Mouse (Mus musculus) embryonic facial prominence, embryonic 10.5 days (tissue): Measurements from ENCODE around the gene Dscam. TPM values are rescaled to one million over a fixed set of nuclear protein-coding genes. Genes with fewer than 3 reads are reported as not detected.

Experiments used
- DNase-seq: peaks from one replicate; pipeline ENCODE4 v3.0.0-alpha.2; 2017; ENCODE audit warnings: low spot score
- H3K27ac ChIP-seq: fragments of 300-500 bp; sonication (generic); replicated peaks from 2 replicates; pipeline ENCODE4 v1.5.1; 2016; ENCODE audit warnings: mild to moderate bottlenecking
- H3K27me3 ChIP-seq: fragments of 300-500 bp; sonication (generic); replicated peaks from 2 replicates; pipeline ENCODE4 v1.6.1; 2016; ENCODE audit warnings: low read depth, mild to moderate bottlenecking; ENCODE audit not compliant: poor library complexity, severe bottlenecking
- H3K36me3 ChIP-seq: fragments of 300-500 bp; sonication (generic); replicated peaks from 2 replicates; pipeline ENCODE4 v1.6.1; 2016; ENCODE audit warnings: mild to moderate bottlenecking, moderate library complexity
- H3K4me1 ChIP-seq: fragments of 300-500 bp; sonication (generic); 2 replicates; pipeline ENCODE4 v1.6.1; 2016
- H3K4me3 ChIP-seq: fragments of 300-500 bp; sonication (generic); 2 replicates; pipeline ENCODE4 v1.5.1; 2016; ENCODE audit warnings: mild to moderate bottlenecking, moderate library complexity
- H3K9me3 ChIP-seq: fragments of 300-500 bp; sonication (generic); 2 replicates; pipeline ENCODE4 v1.6.1; 2016; ENCODE audit warnings: mild to moderate bottlenecking
- WGBS: fragments of 180-500 bp; shearing (Covaris S2); methylation state at CpG from one replicate; pipeline ENCODE4 v1.1.7; 2016; 5-methylcytosine and 5-hydroxymethylcytosine counted together
- polyA plus RNA-seq: library from polyadenylated mRNA; unstranded; fragments of >200 nt; fragmentation: Nextera tagmentation; extraction: Ambion mirVana; gene quantifications from 2 replicates; pipeline ENCODE4 v1.2.1, GENCODE M21; 2016

Gene Dscam
- polyA plus RNA-seq, 1 experiment from 2014 or later = 0.25 TPM

DNA sequence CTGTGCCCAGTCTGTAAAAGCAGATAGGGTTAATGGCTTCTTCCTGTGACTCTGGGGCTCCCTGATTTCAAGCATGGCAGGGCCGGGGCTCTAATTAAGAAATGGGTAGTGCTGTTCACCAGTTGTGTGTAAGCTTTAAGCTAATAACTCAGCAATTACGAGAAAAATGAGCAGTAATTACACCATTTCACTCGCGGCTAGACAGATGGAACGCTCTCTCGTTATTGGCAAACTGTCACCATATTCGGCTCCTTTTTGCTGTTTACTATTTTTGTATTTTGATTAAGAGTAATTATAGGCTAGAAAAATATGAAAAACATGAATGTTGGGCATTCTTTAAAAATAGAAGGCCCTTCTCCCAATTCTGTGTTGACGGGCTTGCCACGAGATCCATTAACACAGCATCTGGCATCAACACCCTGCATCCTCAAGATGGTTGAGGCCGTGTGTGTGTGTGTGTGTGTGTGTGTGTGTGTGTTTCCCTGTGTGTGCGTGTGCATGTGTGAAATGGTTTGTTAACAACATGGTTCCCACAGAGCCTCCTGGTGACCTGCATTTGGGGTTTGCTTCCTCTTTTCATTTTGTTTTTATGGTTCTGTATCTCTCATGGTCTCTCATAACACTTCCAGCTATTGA lies 162.5 kb downstream of the Dscam start:
- H3K9me3 ChIP-seq = no peaks in the 10 kb centered on the region
- DNase-seq = no peak
- no peaks in the 10 kb centered on the region for H3K36me3 ChIP-seq
- H3K4me1 ChIP-seq = peaks cover 19% of the 10 kb centered on the region; the same call in 1 of the 2 replicates
- WGBS = 75% methylated on average over 11 of the region's 11 CpGs
- H3K27me3 ChIP-seq = no peaks in the 10 kb centered on the region
- H3K4me3 ChIP-seq = no peak overlapping the region
- H3K27ac ChIP-seq = no peak overlapping the region

DNA sequence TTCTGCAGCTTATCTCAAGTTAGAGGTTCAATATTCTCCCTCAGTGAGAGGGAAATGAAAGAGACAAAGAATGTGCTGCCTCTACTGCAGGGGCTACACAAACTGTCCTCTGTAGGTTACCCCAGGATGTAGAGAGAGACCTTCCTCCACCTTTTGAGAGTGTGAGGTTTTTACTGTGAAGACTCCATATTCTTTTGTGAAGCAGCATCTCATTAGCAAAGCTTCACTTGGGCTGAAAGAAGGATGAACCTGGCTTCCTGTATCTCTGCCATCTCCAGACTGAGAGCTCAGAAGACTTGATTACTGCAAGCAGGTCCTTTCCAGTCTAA lies 163.7 kb downstream of the Dscam start:
- DNase-seq = no peak
- no peak overlapping the region for H3K4me3 ChIP-seq
- H3K27ac ChIP-seq = no peak overlapping the region; the same call in 1 of the 2 replicates
- no peaks in the 10 kb centered on the region for H3K36me3 ChIP-seq
- H3K27me3 ChIP-seq = no peaks in the 10 kb centered on the region
- H3K4me1 ChIP-seq = peaks cover 19% of the 10 kb centered on the region; the same call in 1 of the 2 replicates
- H3K9me3 ChIP-seq = no peaks in the 10 kb centered on the region

DNA sequence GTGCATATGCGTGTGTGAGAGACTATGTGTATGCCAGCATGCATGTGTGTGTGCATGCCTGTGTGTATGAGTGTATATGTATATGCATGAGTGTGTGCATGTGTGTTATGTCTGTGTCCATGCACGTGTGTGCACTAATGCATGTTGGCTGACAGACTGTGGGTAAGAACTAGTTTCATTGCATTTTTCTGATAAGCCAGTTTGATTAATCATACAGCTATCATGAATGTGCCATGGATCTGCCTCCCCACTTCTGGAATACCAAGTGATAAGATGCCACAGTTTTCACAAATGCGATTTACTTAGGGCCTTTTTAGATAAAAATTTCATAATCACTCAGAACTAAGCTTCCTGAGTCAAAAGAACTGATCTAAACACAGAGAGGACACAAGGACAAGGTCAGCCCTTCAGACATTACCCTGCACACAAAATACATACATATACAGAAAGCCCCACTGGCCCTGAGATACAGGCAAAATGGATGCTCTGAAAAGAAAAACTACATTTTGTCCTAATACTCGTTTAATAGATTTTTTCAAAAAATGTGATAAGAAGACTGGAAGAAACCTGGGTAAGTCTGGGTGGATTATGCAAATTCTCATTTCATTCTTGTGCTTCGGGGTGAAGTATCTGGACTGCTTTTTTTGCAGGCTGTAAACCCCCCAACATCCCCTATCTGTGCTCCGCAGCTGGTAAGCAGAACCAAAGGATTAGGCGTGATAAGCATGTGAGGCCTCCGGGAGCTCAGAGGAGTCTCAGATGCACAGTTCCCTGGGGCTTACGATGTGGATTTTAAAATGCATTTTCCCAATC lies 164.3 kb downstream of the Dscam start:
- H3K27me3 ChIP-seq = no peaks in the 10 kb centered on the region
- no peaks in the 10 kb centered on the region for H3K36me3 ChIP-seq
- DNase-seq = no peak
- H3K27ac ChIP-seq = no peak overlapping the region
- H3K9me3 ChIP-seq = no peaks in the 10 kb centered on the region
- H3K4me1 ChIP-seq = peaks cover 19% of the 10 kb centered on the region; the same call in 1 of the 2 replicates
- no peak overlapping the region for H3K4me3 ChIP-seq
- 67% methylated on average over 9 of the region's 9 CpGs for WGBS

DNA sequence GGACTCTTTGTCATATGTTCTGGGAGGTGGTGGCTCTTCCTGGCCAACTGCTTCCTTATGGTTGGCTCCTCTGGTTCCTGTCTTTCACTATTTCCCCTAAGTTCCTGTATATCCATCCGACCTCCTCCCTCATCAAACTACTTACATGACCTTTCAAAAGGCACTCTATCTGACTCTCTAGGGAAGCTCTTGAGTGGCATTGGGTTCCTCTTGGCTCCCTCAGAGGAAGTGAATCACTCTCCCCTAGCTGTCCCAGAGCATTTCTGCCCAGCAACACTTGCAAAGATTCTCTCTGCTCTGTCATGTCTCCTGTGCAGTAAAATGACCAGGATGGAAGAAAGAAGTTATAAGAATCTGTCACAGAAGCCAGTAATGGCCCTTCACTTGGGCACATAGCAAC lies 166.6 kb downstream of the Dscam start:
- no peak for DNase-seq
- Histone ChIP-seq H3K4me3 (no peak overlapping the region), H3K27ac (no peak overlapping the region), H3K36me3 (no peaks in the 10 kb centered on the region), H3K4me1 (peaks cover 11% of the 10 kb centered on the region; the same call in 1 of the 2 replicates), H3K9me3 (no peaks in the 10 kb centered on the region), H3K27me3 (no peaks in the 10 kb centered on the region)
- 56% methylated on average over 1 of the region's 1 CpGs for WGBS

DNA sequence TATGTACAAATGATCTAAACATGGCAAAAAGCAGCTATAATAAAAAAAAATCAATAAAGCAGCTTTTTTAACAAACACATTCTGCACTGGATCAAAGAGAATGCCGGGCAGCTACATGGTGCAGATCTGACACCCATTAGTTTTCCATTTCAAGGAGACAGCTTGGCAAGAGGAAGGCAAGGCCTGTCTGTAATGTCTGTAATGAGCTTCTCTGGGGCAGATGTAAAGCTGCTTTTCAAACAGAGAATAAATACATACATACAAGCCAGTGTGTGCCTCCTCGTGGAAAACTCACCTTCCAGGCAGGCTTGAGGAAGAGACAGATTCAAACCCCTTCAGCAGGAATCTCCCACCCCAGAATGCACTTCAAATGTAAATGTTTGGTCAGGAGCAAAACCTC lies 167.7 kb downstream of the Dscam start:
- H3K9me3 ChIP-seq = no peaks in the 10 kb centered on the region
- H3K27ac ChIP-seq = no peak overlapping the region
- H3K36me3 ChIP-seq = no peaks in the 10 kb centered on the region
- no peak for DNase-seq
- peaks cover 11% of the 10 kb centered on the region; the same call in 1 of the 2 replicates for H3K4me1 ChIP-seq
- H3K4me3 ChIP-seq = no peak overlapping the region
- WGBS = 63% methylated on average over 2 of the region's 2 CpGs
- no peaks in the 10 kb centered on the region for H3K27me3 ChIP-seq

DNA sequence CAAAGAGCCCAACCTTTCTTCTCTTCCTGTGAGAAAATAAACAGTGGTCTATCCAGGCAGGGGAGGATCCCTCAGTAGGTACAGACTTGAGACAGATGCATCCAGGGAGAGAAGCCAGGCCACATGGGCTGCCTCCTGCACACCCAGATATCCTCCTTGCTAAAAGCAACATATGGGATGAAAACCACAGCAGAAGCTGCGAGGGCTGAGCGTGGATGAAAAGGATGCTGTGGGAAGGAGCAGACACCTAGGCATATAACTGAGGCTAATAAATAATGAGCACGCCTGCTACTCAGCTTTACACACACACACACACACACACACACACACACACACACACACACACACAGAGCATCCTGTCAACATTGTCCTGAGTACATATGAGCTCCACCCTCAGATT lies 168.4 kb downstream of the Dscam start:
- no peak for DNase-seq
- 89% methylated on average over 3 of the region's 3 CpGs for WGBS
- Histone ChIP-seq H3K4me3 (no peak overlapping the region), H3K9me3 (no peaks in the 10 kb centered on the region), H3K27ac (no peak overlapping the region), H3K36me3 (no peaks in the 10 kb centered on the region), H3K27me3 (no peaks in the 10 kb centered on the region), H3K4me1 (peaks cover 5% of the 10 kb centered on the region; the same call in 1 of the 2 replicates)

DNA sequence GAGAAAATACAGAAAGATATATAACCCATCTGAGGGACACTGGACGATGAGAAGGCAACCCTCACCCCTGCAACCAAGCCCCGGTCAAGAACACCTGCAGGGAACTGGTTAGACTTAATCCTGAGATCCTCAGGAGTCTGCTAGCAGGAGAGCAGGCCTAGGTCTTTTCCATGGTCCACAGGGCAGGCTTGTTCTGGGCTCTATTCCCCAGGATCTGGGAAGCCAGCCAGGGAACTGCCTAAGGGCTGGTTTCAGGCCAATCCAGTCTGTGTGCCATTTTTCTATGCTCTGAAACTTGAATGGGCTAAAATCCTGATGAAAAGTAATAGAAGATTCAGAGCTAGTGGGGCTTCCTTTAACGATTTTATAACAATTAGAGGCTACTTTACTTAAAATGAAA lies 173.7 kb downstream of the Dscam start:
- WGBS = 67% methylated on average over 3 of the region's 3 CpGs
- Histone ChIP-seq H3K36me3 (no peaks in the 10 kb centered on the region), H3K4me3 (no peak overlapping the region), H3K27ac (no peak overlapping the region), H3K4me1 (no peaks in the 10 kb centered on the region), H3K9me3 (no peaks in the 10 kb centered on the region), H3K27me3 (no peaks in the 10 kb centered on the region)
- DNase-seq = no peak

DNA sequence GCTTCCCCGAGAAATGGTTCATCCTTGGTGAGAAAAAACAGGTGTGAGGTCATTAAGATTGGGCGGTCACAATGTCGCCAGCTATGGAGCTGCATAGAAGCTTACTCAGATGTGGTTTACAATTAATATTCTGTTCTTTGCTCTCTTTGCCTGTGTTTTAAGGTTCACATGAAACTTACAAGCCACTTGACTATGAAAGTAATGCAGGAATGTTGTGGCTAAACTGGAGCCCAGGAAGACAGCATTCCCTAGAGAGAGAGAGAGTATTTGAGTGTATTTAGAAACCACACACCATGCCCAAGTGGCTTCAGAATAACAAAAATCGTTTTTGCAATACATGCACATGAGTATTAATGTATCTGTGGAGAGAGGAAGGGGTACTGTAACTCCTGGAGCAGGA lies 174.7 kb downstream of the Dscam start:
- DNase-seq = no peak
- 80% methylated on average over 4 of the region's 4 CpGs for WGBS
- H3K36me3 ChIP-seq = no peaks in the 10 kb centered on the region
- no peak overlapping the region for H3K27ac ChIP-seq
- H3K27me3 ChIP-seq = no peaks in the 10 kb centered on the region
- no peak overlapping the region for H3K4me3 ChIP-seq
- H3K4me1 ChIP-seq = no peaks in the 10 kb centered on the region
- no peaks in the 10 kb centered on the region for H3K9me3 ChIP-seq

DNA sequence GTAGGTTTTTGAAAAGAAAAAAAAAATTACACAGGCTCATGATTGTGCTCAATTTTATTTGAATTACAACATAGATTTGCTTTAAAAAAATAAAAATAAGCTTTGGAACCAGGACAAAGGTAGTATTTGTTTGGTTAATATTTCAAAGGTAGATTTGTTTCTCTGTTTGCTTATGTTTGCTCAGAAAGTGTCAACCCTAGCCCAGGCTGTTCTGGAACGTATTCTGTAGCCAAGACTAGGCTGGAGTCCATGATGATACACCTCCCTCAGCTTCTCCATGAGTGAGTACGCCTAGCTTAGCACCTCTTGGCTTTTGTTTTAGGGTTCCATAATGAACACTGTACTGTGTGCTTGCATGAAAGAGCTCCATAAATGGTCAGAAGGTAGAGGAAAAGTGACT lies 183.2 kb downstream of the Dscam start:
- no peaks in the 10 kb centered on the region for H3K27me3 ChIP-seq
- no peak overlapping the region for H3K27ac ChIP-seq
- no peaks in the 10 kb centered on the region for H3K4me1 ChIP-seq
- 77% methylated on average over 2 of the region's 2 CpGs for WGBS
- no peak overlapping the region for H3K4me3 ChIP-seq
- no peaks in the 10 kb centered on the region for H3K36me3 ChIP-seq
- H3K9me3 ChIP-seq = no peaks in the 10 kb centered on the region
- DNase-seq = no peak

DNA sequence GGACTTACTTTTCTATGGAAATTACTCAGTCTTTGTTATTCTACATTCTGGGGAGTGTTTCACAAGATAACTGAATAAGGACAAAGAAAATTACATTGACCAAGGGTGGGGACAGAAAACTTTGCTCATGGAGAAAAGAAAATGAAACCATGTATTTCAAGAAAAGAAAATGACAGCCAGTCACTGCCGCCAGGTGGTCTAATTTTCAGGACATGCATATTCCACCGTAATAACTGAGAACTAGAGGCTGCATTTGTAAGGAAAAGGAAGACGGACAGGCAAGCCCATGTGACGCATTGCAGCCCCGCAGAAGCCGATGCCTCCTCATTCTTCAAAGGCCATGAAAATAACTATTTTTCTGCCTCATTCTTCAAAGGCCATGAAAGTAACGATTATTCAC lies 197.3 kb downstream of the Dscam start:
- Histone ChIP-seq H3K27ac (no peak overlapping the region), H3K36me3 (no peaks in the 10 kb centered on the region), H3K4me1 (no peaks in the 10 kb centered on the region), H3K9me3 (no peaks in the 10 kb centered on the region), H3K27me3 (no peaks in the 10 kb centered on the region), H3K4me3 (no peak overlapping the region)
- 88% methylated on average over 7 of the region's 7 CpGs for WGBS
- no peak for DNase-seq

DNA sequence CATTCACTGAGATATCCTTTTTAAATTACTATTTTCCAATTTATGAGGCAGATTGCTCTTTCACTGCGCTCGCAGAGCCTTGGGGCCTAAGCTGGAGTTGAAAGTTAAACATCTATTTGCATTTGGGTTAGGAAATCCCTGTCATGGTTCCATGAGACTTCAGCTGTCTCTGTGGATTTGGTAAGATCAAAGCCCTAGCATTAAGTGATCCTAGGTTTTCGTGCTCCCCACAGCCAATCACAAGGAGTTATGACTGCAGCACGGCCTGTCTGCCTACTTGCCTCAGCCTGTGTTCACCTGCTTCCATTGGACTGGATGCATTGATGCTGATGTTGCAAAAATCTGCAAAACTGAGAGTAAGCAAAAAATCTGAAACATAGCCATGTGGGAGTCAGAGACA lies 198.8 kb downstream of the Dscam start:
- WGBS = 77% methylated on average over 4 of the region's 4 CpGs
- no peaks in the 10 kb centered on the region for H3K9me3 ChIP-seq
- no peaks in the 10 kb centered on the region for H3K36me3 ChIP-seq
- H3K27ac ChIP-seq = no peak overlapping the region
- no peaks in the 10 kb centered on the region for H3K4me1 ChIP-seq
- H3K4me3 ChIP-seq = no peak overlapping the region
- no peaks in the 10 kb centered on the region for H3K27me3 ChIP-seq
- DNase-seq = no peak

DNA sequence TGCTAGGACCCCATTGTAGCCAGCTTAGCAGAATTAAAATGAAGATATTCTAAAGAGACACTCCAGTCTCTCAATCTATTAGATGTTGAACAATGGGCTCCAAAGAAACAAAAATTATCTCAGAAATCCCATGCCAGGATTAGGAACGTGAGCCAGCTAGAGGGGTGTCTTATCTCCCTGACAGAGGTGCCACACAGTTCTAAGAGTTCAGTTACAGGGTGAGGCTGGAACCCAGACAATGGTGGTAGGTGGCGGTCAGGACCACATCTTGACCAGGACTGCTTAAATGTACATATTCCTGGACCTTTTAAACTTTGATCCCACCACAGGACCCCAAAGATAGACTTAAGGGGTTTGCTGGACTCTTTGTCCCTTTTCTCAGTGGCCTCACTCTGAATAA lies 200.1 kb downstream of the Dscam start:
- H3K4me1 ChIP-seq = no peaks in the 10 kb centered on the region
- H3K27ac ChIP-seq = no peak overlapping the region
- no peaks in the 10 kb centered on the region for H3K27me3 ChIP-seq
- H3K36me3 ChIP-seq = no peaks in the 10 kb centered on the region
- DNase-seq = no peak
- no peak overlapping the region for H3K4me3 ChIP-seq
- H3K9me3 ChIP-seq = no peaks in the 10 kb centered on the region
- 91% methylated on average over 2 of the region's 2 CpGs for WGBS

DNA sequence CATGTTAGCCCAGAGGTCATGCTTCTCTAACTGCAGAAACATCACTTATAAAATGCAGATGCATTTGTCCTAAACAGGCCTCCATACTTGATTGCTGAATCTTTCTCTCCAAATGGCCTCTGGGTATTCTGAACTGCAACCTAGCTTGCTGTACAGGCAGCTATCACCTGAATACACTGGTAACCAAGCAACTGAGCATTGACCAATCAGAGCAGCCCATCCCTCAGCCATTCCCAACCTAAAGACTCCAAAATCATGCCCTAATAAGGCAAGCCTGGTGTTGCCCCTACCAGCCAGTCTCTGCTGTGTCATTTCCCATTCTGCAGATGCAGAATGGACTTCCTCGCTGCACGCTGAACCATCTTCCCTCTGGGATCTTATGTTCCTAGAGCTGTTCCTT lies 200.9 kb downstream of the Dscam start:
- H3K4me3 ChIP-seq = no peak overlapping the region
- DNase-seq = peak; percentile 35
- no peaks in the 10 kb centered on the region for H3K27me3 ChIP-seq
- H3K9me3 ChIP-seq = no peaks in the 10 kb centered on the region
- no peaks in the 10 kb centered on the region for H3K4me1 ChIP-seq
- H3K27ac ChIP-seq = no peak overlapping the region
- no peaks in the 10 kb centered on the region for H3K36me3 ChIP-seq
- WGBS = 83% methylated on average over 2 of the region's 2 CpGs
